Mouse (Mus musculus): ENCODE results near the gene Stat5b. TPM values are rescaled to one million over a fixed set of nuclear protein-coding genes. Genes with fewer than 3 reads are reported as not detected.

Gene Stat5b
- 13.4 and 14.8 TPM in 2 replicates for polyA plus RNA-seq (2014; fragmentation: Nextera tagmentation; extraction: Ambion mirVana)

DNA sequence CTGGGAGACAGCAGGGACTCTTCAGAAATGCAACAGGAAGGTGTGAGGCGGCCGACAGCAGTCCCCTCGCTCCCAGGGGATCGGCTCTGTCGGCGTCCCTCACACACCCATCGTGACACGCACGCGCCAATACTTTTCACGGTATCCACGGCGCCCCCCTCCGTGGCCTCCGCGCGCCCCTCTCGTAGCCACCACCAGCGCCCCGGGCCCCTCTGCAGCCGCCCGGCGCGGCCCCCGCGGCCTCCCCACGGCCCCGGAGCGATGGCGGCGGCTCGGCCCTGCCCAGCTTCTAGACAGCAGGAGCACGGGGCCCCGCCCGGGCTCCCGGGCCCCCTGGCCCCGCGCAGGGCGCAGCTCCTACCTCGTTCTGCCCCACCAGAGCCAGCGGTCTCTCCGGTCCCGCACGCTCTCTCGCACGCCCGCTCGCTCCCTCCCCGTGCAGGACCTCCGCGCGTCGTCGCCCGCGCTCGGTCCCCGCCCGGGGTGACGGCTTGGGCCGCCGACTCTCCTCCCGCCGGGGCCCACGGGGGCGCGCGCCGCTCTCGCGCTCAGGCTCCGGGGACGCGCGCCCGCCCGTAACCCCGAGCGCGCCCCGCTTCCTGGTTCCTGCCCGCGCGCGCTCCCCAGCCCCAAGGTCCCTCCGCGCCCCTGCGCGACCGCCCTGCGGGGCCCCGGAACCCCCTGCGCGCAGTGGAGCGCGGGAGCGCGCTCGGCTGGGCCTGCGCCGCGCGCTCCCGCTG is at the start of gene Stat5b:
Gene Stat5b, minus strand, starts transcription at position 687 of the 740 bp plus-strand sequence.
- Histone ChIP-seq H3K9me3 (ENCODE audit: control insufficient read depth, low read length) (no peaks in the 10 kb centered on the region), H3K4me3 (ENCODE audit: low read depth, low read length) (peak within 1 kb of the TSS; percentile 96), H3K36me3 (ENCODE audit: control insufficient read depth, insufficient read depth, low read length) (no peaks in the 10 kb centered on the region), H3K4me1 (replicated peaks; ENCODE audit: control insufficient read depth, insufficient read depth, low read length) (peaks cover 5% of the 10 kb centered on the region; the same call in 1 of the 2 replicates), H3K27ac (ENCODE audit: low read depth, low read length) (peak within 1 kb of the TSS; percentile 77), H3K9ac (ENCODE audit: low read depth, low read length) (peak within 1 kb of the TSS; percentile 95), H3K4me2 (replicated peaks; ENCODE audit: low read depth, low read length) (peak within 1 kb of the TSS; percentile 92), H3K27me3 (ENCODE audit: control insufficient read depth, insufficient read depth, low read length) (no peaks in the 10 kb centered on the region; the same call in 1 of the 2 replicates)
- under 1% methylated on average over 43 of the region's 104 CpGs for WGBS
- ATAC-seq (ENCODE audit: low FRiP score): peak; percentile 82
- DNase-seq (ENCODE audit: low spot score): peak; percentile 83

GRCm38 (mm10) chr11:100898441-100899199 is 48.1 kb upstream of the Stat5b start:
- no peaks in the 10 kb centered on the region for H3K9me3 ChIP-seq (ENCODE audit: control insufficient read depth, low read length)
- H3K9ac ChIP-seq (ENCODE audit: low read depth, low read length): no peak overlapping the region
- peaks cover 5% of the 10 kb centered on the region; the same call in 1 of the 2 replicates for H3K36me3 ChIP-seq (ENCODE audit: control insufficient read depth, insufficient read depth, low read length)
- DNase-seq (ENCODE audit: low spot score) (peak; percentile 19), ATAC-seq (ENCODE audit: low FRiP score) (no peak)
- no peaks in the 10 kb centered on the region for H3K27me3 ChIP-seq (ENCODE audit: control insufficient read depth, insufficient read depth, low read length)
- H3K4me2 ChIP-seq (replicated peaks; ENCODE audit: low read depth, low read length): no peak overlapping the region
- H3K27ac ChIP-seq (ENCODE audit: low read depth, low read length): no peak overlapping the region
- WGBS: 68% methylated on average over 16 of the region's 16 CpGs
- H3K4me3 ChIP-seq (ENCODE audit: low read depth, low read length): no peak overlapping the region
- no peaks in the 10 kb centered on the region; the same call in 1 of the 2 replicates for H3K4me1 ChIP-seq (replicated peaks; ENCODE audit: control insufficient read depth, insufficient read depth, low read length)

GRCm38 (mm10) chr11:100897294-100898231 is 47.0 kb upstream of the Stat5b start:
- Histone ChIP-seq H3K9ac (ENCODE audit: low read depth, low read length) (no peak overlapping the region), H3K36me3 (ENCODE audit: control insufficient read depth, insufficient read depth, low read length) (peaks cover 3% of the 10 kb centered on the region; the same call in 1 of the 2 replicates), H3K9me3 (ENCODE audit: control insufficient read depth, low read length) (no peaks in the 10 kb centered on the region), H3K4me3 (ENCODE audit: low read depth, low read length) (no peak overlapping the region), H3K27me3 (ENCODE audit: control insufficient read depth, insufficient read depth, low read length) (no peaks in the 10 kb centered on the region), H3K4me1 (replicated peaks; ENCODE audit: control insufficient read depth, insufficient read depth, low read length) (no peaks in the 10 kb centered on the region; the same call in 1 of the 2 replicates), H3K27ac (ENCODE audit: low read depth, low read length) (no peak overlapping the region), H3K4me2 (replicated peaks; ENCODE audit: low read depth, low read length) (no peak overlapping the region)
- WGBS: 77% methylated on average over 7 of the region's 7 CpGs
- ATAC-seq (ENCODE audit: low FRiP score) (no peak), DNase-seq (ENCODE audit: low spot score) (no peak)

- no peak overlapping the region for H3K27ac ChIP-seq (ENCODE audit: low read depth, low read length)
- DNase-seq (ENCODE audit: low spot score): no peak
- no peak overlapping the region for H3K4me2 ChIP-seq (replicated peaks; ENCODE audit: low read depth, low read length)
- ATAC-seq (ENCODE audit: low FRiP score): no peak
- no peaks in the 10 kb centered on the region; the same call in 1 of the 2 replicates for H3K4me1 ChIP-seq (replicated peaks; ENCODE audit: control insufficient read depth, insufficient read depth, low read length)
- WGBS: 87% methylated on average over 10 of the region's 10 CpGs
- no peak overlapping the region for H3K9ac ChIP-seq (ENCODE audit: low read depth, low read length)
- H3K27me3 ChIP-seq (ENCODE audit: control insufficient read depth, insufficient read depth, low read length): no peaks in the 10 kb centered on the region
- no peak overlapping the region for H3K4me3 ChIP-seq (ENCODE audit: low read depth, low read length)
- no peaks in the 10 kb centered on the region for H3K36me3 ChIP-seq (ENCODE audit: control insufficient read depth, insufficient read depth, low read length)
- no peaks in the 10 kb centered on the region for H3K9me3 ChIP-seq (ENCODE audit: control insufficient read depth, low read length)
Observed at GRCm38 (mm10) chr11:100896078-100896477, 45.6 kb upstream of the Stat5b start.

DNA sequence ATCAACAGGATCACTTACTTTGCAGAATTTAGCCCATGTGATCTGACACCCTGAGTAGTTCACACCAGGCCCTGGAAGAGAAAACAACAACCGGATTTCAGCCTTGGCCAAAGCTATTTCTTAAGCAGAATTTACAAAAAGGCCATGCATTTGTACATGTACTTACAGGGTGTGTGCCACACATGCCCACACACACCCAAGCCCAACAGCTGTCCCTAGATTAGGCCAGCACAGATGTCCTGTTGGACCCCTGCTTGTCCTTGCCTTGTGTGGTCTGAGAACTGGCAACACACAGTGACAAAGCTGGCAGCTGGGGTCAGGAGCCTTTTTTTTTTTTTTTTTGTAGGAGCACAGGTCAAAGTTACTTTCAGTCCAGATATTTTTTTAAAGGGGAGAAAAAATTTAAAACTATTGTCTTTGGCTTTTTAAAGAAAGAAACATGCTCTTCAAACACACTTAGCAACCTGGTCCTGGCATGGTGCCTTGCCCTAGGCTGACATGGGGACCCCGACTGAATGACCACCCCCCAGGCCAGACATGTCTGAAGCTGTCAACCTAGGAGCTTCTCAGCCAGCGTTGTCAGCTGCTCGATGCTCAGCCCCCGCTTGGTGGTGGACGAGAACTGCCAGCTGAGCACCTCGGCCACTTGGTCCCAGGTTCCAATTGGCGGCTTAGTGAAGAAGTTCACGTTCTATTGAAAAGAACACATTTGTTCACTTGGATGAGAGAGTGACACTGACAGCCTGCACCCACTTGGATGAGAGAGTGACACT is 43.8 kb upstream of the Stat5b start:
- no peak overlapping the region for H3K4me3 ChIP-seq (ENCODE audit: low read depth, low read length)
- WGBS: 68% methylated on average over 9 of the region's 9 CpGs
- no peaks in the 10 kb centered on the region for H3K36me3 ChIP-seq (ENCODE audit: control insufficient read depth, insufficient read depth, low read length)
- H3K27ac ChIP-seq (ENCODE audit: low read depth, low read length): no peak overlapping the region
- no peak for ATAC-seq (ENCODE audit: low FRiP score)
- H3K4me2 ChIP-seq (replicated peaks; ENCODE audit: low read depth, low read length): no peak overlapping the region
- DNase-seq (ENCODE audit: low spot score): no peak
- no peaks in the 10 kb centered on the region; the same call in 1 of the 2 replicates for H3K4me1 ChIP-seq (replicated peaks; ENCODE audit: control insufficient read depth, insufficient read depth, low read length)
- H3K9ac ChIP-seq (ENCODE audit: low read depth, low read length): no peak overlapping the region
- no peaks in the 10 kb centered on the region for H3K27me3 ChIP-seq (ENCODE audit: control insufficient read depth, insufficient read depth, low read length)
- H3K9me3 ChIP-seq (ENCODE audit: control insufficient read depth, low read length): no peaks in the 10 kb centered on the region

- 14% methylated on average over 9 of the region's 9 CpGs for WGBS
- DNase-seq (ENCODE audit: low spot score): peak; percentile 89
- H3K36me3 ChIP-seq (ENCODE audit: control insufficient read depth, insufficient read depth, low read length): no peaks in the 10 kb centered on the region
- no peaks in the 10 kb centered on the region for H3K27me3 ChIP-seq (ENCODE audit: control insufficient read depth, insufficient read depth, low read length)
- no peaks in the 10 kb centered on the region; the same call in 1 of the 2 replicates for H3K4me1 ChIP-seq (replicated peaks; ENCODE audit: control insufficient read depth, insufficient read depth, low read length)
- H3K9me3 ChIP-seq (ENCODE audit: control insufficient read depth, low read length): no peaks in the 10 kb centered on the region
- H3K27ac ChIP-seq (ENCODE audit: low read depth, low read length): no peak overlapping the region
- H3K4me2 ChIP-seq (replicated peaks; ENCODE audit: low read depth, low read length): no peak overlapping the region
- ATAC-seq (ENCODE audit: low FRiP score): no peak
- no peak overlapping the region for H3K9ac ChIP-seq (ENCODE audit: low read depth, low read length)
- H3K4me3 ChIP-seq (ENCODE audit: low read depth, low read length): no peak overlapping the region
Observed at GRCm38 (mm10) chr11:100893482-100893881, 43.0 kb upstream of the Stat5b start.

DNA sequence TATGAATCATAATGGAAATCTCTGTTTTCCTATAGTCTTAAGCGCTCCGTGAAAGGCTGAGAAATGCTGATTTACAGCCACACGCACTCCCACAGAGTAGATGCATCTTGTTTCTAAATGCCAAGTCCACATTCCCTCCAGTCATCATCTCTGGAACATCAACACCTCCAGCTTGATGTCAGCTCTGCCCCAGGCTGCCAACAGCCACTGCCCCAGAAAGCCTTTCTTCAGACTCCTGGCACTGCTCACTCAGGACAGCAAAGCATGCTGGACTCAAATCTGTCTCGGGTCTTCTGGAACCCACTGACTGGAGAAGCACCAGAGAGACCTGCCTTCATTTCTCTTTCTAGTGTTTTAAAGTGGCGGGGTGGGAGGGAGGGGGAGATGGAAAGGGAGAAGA is 41.9 kb upstream of the Stat5b start:
- H3K4me3 ChIP-seq (ENCODE audit: low read depth, low read length): no peak overlapping the region
- H3K9me3 ChIP-seq (ENCODE audit: control insufficient read depth, low read length): no peaks in the 10 kb centered on the region
- H3K27ac ChIP-seq (ENCODE audit: low read depth, low read length): no peak overlapping the region
- ATAC-seq (ENCODE audit: low FRiP score) (no peak), DNase-seq (ENCODE audit: low spot score) (no peak)
- no peaks in the 10 kb centered on the region for H3K27me3 ChIP-seq (ENCODE audit: control insufficient read depth, insufficient read depth, low read length)
- no peak overlapping the region for H3K4me2 ChIP-seq (replicated peaks; ENCODE audit: low read depth, low read length)
- H3K9ac ChIP-seq (ENCODE audit: low read depth, low read length): no peak overlapping the region
- whole genome bisulfite sequencing: 89% methylated on average over 4 of the region's 5 CpGs
- no peaks in the 10 kb centered on the region for H3K36me3 ChIP-seq (ENCODE audit: control insufficient read depth, insufficient read depth, low read length)
- H3K4me1 ChIP-seq (replicated peaks; ENCODE audit: control insufficient read depth, insufficient read depth, low read length): no peaks in the 10 kb centered on the region
